Mouse (Mus musculus): ENCODE results near the gene Gm5868. TPM values are rescaled to one million over a fixed set of nuclear protein-coding genes. Genes with fewer than 3 reads are reported as not detected.
A peak's percentile ranks its signal among the peaks of the same experiment; 100 is the strongest.
"Not testable (repeated sequence)": the region's sequence is repeated elsewhere in the genome, so short reads cannot be mapped to it uniquely, and the experiment has no call there.

Gm5868 gene
- polyA plus RNA-seq, 1 experiment, result 0.82 TPM

DNA sequence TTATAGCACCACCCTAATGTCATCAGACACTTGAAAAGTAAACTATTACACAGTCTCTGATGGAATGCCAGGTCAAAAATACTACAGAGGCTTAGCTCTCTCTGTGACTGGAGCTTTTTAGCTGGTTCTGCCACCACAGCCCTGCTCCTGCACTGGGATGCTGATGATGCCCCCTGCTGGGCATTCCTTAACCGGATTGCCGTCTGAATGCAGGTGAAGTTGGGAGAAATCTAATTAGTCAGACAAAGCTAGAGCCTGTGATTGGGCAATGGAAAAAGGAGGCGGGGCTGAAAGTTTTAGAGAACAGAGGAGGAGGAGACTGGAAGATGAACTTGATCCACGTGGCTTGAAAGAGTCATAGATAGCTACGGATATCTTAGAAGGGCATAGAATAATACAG is 13.7 kb upstream of the Gm5868 start:
- WGBS, result 16% methylated on average over 5 of the region's 5 CpGs
- Histone ChIP-seq H3K27ac (ENCODE audit: insufficient read depth, low read length) (no peak overlapping the region), H3K4me3 (replicated peaks; ENCODE audit: insufficient read depth, low read depth, low read length) (no peak overlapping the region), H3K27me3 (ENCODE audit: control insufficient read depth, insufficient read depth, low read length) (no peaks in the 10 kb centered on the region), H3K4me1 (ENCODE audit: control insufficient read depth, insufficient read depth, low read length) (no peaks in the 10 kb centered on the region)
- peak in 1 of 2 experiments; percentile 5 for DNase-seq
- TF ChIP-seq POLR2A (IDR thresholded peaks at IDR 0.05; ENCODE audit: borderline replicate concordance, insufficient read depth, low read length), result no peak
- TF ChIP-seq CTCF (IDR thresholded peaks at IDR 0.05; ENCODE audit: borderline replicate concordance, insufficient read depth, low read depth, low read length), result no peak; the same call in 1 of the 2 replicates

DNA sequence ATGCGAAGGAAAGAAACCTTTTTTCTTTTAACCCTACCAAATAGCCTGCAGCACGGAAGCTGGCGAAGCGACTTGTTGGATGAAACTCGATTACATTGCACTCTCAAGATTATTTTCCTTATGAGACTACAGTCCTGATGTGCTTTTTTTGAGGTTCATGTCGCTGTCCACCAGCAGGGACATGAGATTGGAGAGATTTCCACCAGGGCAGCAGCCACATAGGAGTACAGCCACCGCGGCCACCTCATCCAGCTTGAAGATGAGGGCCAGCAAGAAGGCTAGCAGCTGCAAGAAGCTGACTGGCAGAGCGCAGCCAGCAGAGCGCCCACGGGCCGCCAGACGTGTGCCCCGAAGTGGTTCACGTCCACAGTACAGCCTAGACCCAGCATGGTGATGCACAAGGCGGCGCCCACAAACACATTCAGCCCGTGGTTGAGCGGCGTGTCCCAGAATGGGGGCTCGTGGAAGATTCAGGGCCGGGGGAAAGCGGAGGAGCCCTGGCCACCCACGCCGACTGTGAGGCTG is 622 bp downstream of the Gm5868 start:
- DNase-seq; H3K4me3 ChIP-seq (replicated peaks; ENCODE audit: insufficient read depth, low read depth, low read length); H3K27ac ChIP-seq (ENCODE audit: insufficient read depth, low read length); H3K4me1 ChIP-seq (ENCODE audit: control insufficient read depth, insufficient read depth, low read length); H3K27me3 ChIP-seq (ENCODE audit: control insufficient read depth, insufficient read depth, low read length): not testable (repeated sequence)
- 44% methylated on average over 25 of the region's 25 CpGs for WGBS

DNA sequence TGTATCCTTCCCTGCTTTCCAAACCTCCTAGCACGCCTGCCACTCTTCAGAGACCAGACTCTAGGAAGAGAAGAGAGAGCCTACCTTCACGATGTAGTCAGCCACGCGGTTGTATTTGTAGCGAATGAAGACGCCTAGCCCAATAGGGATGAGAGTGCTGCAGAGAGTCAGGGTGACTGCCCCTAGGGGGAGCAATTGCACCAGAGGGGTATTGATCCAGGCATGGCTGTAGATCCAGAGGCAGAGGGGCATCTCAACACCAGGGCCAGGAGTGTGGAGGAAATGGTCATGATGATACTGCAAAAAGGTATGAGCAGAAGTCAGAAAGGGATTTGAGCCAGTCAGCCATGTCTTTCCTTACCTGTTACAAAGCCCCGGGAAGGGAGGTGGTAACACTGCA is 1.2 kb downstream of the Gm5868 start:
- not testable (repeated sequence) for H3K4me1 ChIP-seq (ENCODE audit: control insufficient read depth, insufficient read depth, low read length); H3K27me3 ChIP-seq (ENCODE audit: control insufficient read depth, insufficient read depth, low read length); H3K4me3 ChIP-seq (replicated peaks; ENCODE audit: insufficient read depth, low read depth, low read length); H3K27ac ChIP-seq (ENCODE audit: insufficient read depth, low read length); DNase-seq
- 48% methylated on average over 7 of the region's 7 CpGs for WGBS

DNA sequence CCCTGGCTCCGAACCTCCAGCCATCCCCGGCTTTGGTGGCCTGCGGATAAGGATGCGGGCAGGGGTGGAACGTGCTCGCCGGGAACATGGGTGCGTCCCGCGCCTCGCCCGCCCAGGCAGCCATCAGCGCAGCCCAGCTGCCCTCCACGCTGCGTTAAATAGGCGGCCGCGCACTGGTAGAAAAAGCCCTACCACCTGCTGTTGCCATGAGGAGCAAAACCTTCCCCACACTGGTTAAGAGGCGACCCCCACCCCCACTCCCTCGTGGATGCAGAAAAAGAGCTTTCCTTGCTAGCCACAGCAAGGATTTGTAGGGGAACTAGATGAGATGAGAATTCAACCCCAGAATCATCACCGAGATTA is 6.4 kb downstream of the Gm5868 start, which contains the start of gene Zar1:
Zar1 (minus strand) TSS at position 285 of the 363 bp plus-strand sequence.
- not testable (repeated sequence) for H3K27ac ChIP-seq (ENCODE audit: insufficient read depth, low read length); DNase-seq; H3K27me3 ChIP-seq (ENCODE audit: control insufficient read depth, insufficient read depth, low read length); H3K4me1 ChIP-seq (ENCODE audit: control insufficient read depth, insufficient read depth, low read length)
- 13% methylated on average over 18 of the region's 21 CpGs for WGBS
- H3K4me3 ChIP-seq (replicated peaks; ENCODE audit: insufficient read depth, low read depth, low read length), result peak within 1 kb of the TSS; percentile 25

DNA sequence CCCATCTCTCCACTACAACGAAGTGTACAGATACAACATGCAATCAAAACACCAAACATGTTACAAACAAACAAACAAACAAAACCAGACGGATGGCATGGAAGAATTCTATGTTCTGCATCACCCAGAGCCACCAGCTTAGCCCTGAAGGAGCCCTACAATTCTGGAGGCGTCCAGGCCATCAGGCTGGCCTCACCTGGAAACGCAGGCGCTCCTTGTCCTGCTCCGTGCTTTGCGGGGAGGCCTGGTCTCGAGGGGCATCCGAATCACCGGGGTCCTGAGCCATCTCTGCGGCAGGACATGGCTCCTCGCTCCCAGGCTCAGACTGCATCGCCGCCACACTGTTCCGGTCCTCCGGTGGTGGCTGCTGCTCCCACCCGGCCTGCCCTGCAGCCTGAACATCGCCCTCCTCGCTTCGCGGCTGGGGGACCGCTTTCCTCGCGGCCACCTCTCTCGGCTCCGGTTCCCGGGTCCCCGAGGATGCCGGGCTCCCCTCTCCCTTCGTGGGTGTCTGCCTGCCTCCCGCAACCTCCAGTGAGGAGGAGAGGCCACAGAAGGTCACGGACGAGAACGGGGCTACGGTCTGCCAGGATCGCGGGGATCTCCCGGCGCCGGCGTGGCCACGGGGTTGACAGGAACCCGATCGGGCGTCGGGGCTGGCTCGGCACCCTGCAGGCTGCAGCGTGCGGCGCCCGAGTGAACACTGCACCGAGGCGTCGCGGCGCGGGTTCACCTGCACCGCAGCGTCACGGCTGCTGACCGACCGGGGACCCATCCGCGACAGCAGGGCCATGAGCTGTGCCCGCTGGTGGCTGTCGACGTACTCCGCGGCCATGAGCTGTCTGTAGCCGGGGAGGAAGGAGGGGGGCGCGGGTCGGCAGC is 7.0 kb downstream of the Gm5868 start:
- 3% methylated on average over 69 of the region's 73 CpGs for WGBS
- not testable (repeated sequence) for H3K27ac ChIP-seq (ENCODE audit: insufficient read depth, low read length); H3K27me3 ChIP-seq (ENCODE audit: control insufficient read depth, insufficient read depth, low read length); H3K4me1 ChIP-seq (ENCODE audit: control insufficient read depth, insufficient read depth, low read length); DNase-seq
- peak overlapping the region; percentile 25 for H3K4me3 ChIP-seq (replicated peaks; ENCODE audit: insufficient read depth, low read depth, low read length)

DNA sequence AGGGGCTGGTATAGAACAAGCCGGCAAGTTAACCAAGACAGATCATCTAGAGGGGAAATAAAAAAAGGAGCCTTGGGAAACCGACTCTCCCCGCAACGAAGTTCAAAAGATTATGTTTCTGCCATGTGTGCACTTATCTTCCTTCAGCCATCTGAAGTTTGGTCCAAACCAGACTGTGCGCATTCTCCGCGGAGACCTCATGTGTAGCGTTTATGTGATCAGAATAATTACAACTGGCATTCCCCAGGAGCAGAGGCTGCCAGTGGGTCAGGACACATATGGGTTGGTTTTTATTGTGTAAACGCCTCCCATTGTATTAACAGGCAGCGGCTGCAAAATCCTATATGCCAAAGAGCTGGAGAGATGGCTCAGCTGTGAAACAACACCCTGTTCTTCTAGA is 7.8 kb downstream of the Gm5868 start:
- 34% methylated on average over 10 of the region's 10 CpGs for WGBS
- not testable (repeated sequence) for DNase-seq; H3K27ac ChIP-seq (ENCODE audit: insufficient read depth, low read length); H3K4me1 ChIP-seq (ENCODE audit: control insufficient read depth, insufficient read depth, low read length); H3K27me3 ChIP-seq (ENCODE audit: control insufficient read depth, insufficient read depth, low read length); H3K4me3 ChIP-seq (replicated peaks; ENCODE audit: insufficient read depth, low read depth, low read length)

DNA sequence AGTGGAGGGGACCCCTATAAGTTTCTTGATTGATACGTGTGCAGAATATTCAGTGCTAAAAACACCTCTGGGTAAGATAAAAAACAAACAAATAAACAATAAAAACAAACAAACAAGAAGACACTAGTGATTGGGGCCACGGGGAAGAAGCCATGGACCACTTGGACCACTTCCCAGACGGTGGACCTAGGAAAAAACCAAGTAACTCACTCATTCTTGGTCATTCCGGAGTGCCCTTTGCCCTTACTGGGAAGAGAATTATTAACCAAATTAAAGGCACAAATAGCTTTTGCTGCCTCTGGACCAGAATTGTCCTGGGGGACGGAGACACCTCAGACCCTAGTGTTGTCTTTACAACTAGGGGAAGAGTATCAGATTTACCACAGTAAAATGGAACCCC is 21.7 kb downstream of the Gm5868 start:
- no peak for TF ChIP-seq POLR2A (IDR thresholded peaks at IDR 0.05; ENCODE audit: borderline replicate concordance, insufficient read depth, low read length)
- TF ChIP-seq CTCF (IDR thresholded peaks at IDR 0.05; ENCODE audit: borderline replicate concordance, insufficient read depth, low read depth, low read length), result no peak
- DNase-seq, result no peak
- Histone ChIP-seq H3K27me3 (ENCODE audit: control insufficient read depth, insufficient read depth, low read length) (no peaks in the 10 kb centered on the region), H3K27ac (ENCODE audit: insufficient read depth, low read length) (no peak overlapping the region), H3K4me1 (ENCODE audit: control insufficient read depth, insufficient read depth, low read length) (no peaks in the 10 kb centered on the region), H3K4me3 (replicated peaks; ENCODE audit: insufficient read depth, low read depth, low read length) (no peak overlapping the region)
- WGBS, result 86% methylated on average over 5 of the region's 5 CpGs

DNA sequence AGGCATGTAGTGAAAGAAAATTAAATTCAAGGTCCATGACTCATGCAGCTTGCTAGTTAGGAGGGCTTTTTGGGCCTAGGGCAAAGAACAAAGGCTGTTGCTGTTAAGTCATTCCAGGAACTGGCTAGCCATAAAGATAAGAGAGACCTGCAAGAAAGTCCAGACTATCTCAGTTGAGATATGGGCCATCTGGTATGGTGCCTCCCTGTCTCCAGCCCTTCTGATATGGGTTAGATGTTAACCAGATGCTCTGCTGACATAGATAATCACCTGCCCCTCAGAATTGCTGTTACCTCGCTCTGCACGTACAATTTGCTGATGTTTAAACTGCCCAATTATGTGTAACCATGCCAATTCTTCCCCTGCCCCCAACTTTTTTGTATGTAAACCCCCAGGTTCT is 24.2 kb downstream of the Gm5868 start:
- not testable (repeated sequence) for H3K27ac ChIP-seq (ENCODE audit: insufficient read depth, low read length); H3K4me3 ChIP-seq (replicated peaks; ENCODE audit: insufficient read depth, low read depth, low read length); DNase-seq; H3K4me1 ChIP-seq (ENCODE audit: control insufficient read depth, insufficient read depth, low read length); H3K27me3 ChIP-seq (ENCODE audit: control insufficient read depth, insufficient read depth, low read length)
- 98% methylated on average over 2 of the region's 2 CpGs for WGBS

All from cerebellum, adult 2 months (tissue).